Mouse (Mus musculus) spleen, postnatal 0 days (tissue): ENCODE measurements around the gene Adamts18. TPM values are rescaled to one million over a fixed set of nuclear protein-coding genes. Genes with fewer than 3 reads are reported as not detected.

Experiments used
- polyA plus RNA-seq: library from polyadenylated mRNA; unstranded; fragments of >200 nt; fragmentation: Nextera tagmentation; extraction: Ambion mirVana; gene quantifications from 2 replicates; pipeline ENCODE4 v1.2.1, GENCODE M21; 2015

Adamts18 gene
- polyA plus RNA-seq: 0.12 and 0.18 TPM in 2 replicates

GRCm38 (mm10) chr8:113848653-113849135 lies at the start of gene Adamts18:
Gene Adamts18, minus strand, starts transcription at chr8:113848738.

Other genes starting within 250 kb of the Adamts18 start
- gene Mon1b, start 213.2 kb downstream of the Adamts18 start, polyA plus RNA-seq: 2.7 and 3.2 TPM in 2 replicates
- gene Syce1l, start 205.5 kb downstream of the Adamts18 start, polyA plus RNA-seq: not detected in 2 replicates